Mouse (Mus musculus) T-helper 2 cell (primary cell): Measurements from ENCODE around the gene Hist1h2bj.

Source experiments
- in situ Hi-C: fragments of 300-600 bp; cut with MboI, MseI; formaldehyde crosslinking; loops from one replicate; pipeline ENCODE4 v1.15.1; 2025; ENCODE audit warnings: high pct_unique_total_duplicates

Hist1h2bj gene

DNA sequence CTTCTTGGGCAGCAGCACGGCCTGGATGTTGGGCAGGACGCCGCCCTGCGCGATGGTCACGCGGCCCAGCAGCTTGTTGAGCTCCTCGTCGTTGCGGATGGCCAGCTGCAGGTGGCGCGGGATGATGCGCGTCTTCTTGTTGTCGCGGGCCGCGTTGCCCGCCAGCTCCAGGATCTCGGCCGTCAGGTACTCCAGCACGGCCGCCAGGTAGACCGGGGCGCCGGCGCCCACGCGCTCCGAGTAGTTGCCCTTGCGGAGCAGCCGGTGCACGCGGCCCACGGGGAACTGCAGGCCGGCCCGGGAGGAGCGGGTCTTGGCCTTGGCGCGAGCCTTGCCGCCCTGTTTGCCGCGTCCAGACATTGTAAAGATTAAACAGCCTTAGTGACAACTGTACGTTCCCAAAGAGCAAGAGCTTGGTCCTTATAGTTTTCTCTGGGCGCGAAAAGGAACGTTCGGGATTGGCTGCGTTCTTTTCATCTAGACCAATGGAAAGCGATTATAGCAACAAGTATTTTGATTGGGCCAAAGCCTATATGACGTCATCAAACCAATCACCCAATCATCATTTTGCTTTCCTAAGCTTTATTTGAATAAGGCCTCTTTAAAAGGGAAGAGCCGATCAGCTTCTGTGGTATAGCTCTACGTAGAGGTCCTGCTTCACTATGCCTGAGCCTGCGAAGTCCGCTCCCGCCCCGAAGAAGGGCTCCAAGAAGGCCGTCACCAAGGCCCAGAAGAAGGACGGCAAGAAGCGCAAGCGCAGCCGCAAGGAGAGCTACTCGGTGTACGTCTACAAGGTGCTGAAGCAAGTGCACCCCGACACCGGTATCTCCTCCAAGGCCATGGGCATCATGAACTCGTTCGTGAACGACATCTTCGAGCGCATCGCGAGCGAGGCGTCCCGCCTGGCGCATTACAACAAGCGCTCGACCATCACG, at the start of gene Hist1h2bj, which contains the start of gene Hist1h2ag:
Hist1h2bj (plus strand) TSS at position 647 of the 935 bp plus-strand sequence.
Hist1h2ag (minus strand) TSS at position 377 of the 935 bp plus-strand sequence.
- in situ Hi-C loops: loop anchor here (10.0 kb wide), 2 partner anchors 1492 to 1722 kb away; partner anchors contain the start of genes Hist1h1a, Hist1h2af, Hist1h3a and Hist1h3g

DNA sequence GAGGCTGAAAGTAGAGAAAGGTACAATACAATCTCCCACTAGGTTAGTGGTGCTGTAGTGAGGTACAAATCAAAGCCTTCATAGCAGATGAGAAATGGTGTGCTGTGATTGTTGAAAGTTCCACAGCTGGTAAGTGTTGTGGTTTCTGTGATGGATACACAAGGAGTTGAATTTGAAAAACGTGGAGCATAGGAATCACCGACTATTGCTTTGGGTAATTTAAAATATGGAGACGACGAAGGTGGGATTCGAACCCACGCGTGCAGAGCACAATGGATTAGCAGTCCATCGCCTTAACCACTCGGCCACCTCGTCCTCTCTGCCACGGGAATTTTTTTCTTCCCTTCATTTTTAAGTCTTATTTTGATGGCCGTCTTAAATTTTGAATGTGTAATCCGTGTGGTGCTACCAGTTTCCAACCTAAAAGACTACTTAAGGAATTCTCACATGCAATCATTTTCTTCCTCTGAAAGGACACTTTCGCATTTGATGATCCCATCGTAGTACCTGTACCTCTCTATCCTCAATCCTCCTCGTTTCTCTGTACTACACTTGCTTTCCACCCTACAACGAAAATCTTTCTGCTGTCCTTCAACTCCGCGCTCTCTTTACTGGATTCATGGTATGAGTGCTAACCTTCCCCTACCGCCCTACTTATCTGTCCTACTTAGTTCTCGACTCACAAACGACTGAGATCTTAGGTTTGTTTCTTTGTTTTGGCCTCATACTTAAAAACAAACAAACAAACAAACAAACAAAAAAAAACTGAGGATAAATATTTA, 48.9 kb upstream of the Hist1h2bj start:
- in situ Hi-C loops: no loop called here

DNA sequence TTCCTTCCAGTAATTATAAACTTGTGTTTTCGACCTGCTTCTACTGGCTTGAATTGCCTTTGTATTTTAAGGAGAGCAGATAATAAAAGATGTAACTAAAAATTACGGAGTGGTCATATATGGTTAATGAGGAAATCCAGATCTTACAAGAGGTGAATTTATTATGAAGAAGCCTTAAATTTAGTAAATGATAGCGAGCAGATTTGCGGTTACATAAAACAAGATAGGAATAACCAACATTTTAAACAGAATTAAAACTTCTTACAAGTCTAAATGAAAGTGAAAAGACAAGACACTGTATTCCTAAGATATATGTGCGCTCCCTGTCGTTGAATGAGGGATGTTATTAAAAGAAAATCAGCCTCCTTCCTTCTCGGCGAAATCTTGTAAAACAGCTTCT, 48.1 kb upstream of the Hist1h2bj start:
- in situ Hi-C loops: no loop called here

DNA sequence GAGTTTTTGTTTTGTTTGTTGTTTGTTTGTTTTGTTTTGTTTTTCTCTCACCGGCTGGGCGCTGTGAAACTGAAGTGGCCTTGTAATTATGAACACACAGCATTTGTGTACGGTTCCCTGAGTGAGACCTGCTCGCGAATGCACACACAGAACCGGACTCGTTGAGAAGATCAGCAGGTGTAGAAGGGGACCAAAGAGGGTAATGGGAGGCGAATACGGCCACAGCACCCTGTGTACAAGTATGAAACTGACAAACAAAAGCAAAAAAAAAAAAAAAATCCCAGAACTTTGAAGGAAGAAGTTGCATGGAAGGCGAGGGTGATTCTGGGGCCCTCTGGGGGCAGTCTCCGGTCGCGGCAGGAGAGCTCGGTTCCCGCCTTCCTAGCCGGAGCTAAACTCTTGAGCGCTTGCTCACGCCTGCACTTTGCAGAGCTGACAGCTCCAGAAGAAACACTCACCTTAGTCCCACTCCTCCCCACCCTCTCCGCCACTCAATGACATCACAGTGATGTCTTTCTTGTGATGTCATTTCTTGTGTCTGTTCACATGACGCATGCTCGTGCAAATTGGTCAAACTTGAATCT, 47.6 kb upstream of the Hist1h2bj start:
- in situ Hi-C loops: no loop called here

DNA sequence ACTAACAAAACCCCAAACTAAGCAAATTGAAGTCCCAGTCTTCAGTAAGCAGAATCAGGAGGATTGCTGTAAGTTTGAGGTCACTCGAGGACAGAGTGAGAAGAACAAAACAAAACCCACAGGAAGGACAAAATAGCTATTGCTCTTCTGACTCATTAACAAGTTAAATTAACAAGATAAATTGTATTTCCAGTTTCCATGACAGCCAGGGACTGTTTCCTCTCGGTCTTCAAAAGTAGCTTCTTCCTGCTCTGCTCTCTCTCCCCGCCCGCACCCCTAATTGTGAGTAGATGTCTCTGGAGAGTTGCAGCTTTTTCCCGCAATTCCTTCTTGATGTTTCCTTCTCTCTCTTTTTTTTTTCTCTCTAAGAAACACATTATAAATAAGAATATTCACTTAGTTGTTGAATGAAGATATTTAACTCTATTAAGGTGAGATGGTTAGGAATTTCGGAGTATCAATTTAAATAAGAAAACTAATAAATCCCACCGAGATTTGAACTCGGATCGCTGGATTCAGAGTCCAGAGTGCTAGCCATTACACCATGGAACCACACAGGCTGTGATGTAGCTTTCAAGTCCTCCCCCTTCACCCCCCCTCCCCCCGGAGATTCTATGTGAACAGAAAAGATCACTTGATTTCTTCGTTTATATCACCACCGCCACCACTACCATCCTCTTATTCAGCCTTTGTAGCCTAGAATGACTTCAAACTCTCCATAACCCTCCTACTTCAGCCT, 46.7 kb upstream of the Hist1h2bj start:
- in situ Hi-C loops: no loop called here

DNA sequence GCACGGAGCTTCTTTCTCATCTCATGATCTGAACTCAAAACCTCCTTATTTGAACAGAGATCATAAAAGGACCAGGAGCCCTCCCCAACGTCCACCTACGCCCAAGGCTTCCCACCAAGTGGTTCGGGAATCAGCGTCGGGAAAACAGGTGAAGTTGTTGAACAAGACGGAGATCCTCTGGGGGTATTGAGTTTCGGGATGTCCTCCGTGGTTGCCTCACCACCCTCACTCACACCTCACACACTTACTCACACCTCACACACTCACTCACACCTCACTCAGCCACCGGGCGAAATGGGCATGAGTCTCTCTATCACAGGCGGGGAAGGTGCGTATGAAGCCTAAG, 46.2 kb upstream of the Hist1h2bj start:
- in situ Hi-C loops: no loop called here

DNA sequence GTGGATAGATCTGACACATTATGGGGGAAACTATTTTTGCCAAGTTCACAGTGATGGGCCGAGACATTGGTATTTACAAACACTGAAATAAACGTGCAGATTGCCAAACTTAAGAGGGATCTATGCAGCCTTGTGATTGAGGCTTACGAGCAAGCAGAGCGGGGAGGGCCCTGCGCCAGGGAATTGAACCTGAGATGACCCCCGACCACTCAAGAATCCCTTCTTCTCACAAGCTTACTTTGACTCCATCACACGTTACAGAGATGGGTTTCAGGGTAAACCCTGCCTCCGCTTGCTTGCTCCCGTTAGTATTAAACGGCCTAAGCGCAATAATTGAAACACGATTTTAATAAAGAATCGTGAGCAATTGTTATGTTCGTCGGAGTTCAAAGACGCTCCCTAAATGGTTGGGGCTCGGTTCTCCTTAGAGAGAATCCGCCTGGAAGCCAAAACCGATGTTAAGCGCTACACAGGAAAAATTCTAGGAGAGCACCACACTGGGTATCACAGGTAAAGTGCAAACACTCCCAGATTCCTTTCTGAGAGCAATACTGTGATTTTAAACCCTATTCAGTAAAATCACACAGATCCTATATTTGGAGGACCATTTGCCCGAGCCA, 45.7 kb upstream of the Hist1h2bj start:
- in situ Hi-C loops: no loop called here

DNA sequence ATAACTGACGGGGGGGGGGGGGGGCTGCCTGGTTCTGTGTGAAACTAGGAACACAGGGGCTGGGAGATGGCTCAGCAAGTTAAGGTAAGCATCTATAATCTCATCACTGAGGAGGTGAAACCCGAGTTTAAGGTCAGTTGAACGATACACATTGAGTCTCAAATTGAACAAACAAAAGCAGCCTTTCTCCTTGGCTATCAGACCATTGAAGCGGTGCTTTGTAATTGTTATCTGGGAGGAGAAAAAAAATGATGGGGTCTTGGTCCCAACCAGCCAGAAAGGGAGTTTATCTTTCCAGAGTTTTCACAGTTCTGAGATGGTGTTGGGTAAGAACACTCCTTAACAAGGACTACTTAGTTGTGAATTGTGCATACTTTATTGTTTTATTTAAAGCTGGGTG, 45.2 kb upstream of the Hist1h2bj start:
- in situ Hi-C loops: no loop called here

DNA sequence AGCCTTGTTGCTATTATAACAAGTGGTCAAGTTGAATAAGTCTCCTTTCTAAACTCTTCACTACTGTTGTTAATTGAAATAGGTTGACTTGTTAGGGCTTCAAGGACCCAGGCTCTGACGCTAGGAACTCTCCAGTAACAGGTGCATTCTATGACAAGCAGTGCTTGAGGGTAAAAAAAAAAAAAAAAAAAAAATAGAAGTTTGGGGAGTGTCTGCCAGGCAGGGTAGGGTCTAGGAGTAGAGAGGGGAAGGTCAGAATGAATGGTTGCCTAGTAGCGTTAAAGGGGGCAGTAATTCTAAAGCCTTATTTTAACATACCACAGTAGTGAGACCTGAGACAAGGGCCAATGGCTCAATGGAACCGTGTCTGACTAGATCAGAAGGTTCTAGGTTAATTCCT, 44.6 kb upstream of the Hist1h2bj start:
- in situ Hi-C loops: no loop called here

DNA sequence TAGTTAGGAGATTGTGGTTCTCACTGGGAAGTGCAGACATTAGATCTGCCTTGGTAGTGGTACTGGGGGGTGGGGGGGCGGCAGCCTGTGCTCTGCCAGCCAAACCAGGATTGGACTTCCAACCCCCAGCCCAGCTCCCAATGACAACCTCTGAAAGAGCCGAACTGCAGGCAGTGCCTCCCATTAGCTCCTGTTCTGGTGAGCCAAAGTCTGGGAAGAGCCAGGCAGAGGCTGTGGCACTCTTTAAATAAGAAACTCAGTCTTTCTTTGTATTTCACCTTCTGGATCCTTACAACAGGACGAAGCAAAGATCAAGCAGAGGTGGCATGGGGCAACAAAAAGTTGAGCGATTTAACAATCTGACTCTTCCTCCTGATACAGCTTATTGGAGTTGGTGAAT, 43.9 kb upstream of the Hist1h2bj start:
- in situ Hi-C loops: no loop called here

DNA sequence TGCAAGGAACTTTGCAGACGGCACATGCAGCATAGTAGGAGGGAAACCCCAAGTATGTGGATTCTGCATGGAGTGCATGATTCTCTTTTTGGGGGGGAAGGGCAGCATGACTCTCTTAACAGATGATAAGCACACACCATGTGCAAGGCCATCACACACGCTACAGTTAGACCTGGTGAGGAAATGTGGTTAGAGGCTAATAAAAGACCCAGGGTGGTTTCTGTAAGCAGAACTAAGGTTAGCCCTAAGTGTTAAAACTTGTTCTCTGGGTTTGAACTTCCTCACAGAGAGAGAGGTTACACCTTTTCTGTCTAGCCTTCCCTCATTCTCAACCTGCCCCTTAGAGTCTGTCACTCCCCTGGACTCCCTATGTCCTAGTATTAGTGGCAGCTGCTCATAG, 41.7 kb upstream of the Hist1h2bj start:
- in situ Hi-C loops: no loop called here

DNA sequence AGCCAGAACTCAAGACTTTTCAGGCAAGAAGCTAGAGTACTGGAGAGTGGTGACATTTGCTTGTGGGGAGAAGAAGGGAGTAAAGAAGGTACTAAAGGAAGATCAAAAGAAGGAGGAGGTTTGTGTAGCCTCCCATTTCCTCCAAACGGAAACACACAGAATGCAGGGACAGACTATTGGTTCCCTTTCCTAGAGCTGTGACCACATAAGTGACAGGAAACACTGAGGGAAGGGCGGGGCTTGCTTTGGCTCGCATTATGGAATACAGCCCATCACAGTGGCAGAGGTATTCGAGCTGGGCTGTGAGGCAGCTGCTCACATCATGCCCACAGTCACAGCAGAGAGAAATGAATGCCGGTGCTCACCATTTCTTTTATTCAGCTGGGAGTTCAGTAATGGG, 41.2 kb upstream of the Hist1h2bj start:
- in situ Hi-C loops: no loop called here

DNA sequence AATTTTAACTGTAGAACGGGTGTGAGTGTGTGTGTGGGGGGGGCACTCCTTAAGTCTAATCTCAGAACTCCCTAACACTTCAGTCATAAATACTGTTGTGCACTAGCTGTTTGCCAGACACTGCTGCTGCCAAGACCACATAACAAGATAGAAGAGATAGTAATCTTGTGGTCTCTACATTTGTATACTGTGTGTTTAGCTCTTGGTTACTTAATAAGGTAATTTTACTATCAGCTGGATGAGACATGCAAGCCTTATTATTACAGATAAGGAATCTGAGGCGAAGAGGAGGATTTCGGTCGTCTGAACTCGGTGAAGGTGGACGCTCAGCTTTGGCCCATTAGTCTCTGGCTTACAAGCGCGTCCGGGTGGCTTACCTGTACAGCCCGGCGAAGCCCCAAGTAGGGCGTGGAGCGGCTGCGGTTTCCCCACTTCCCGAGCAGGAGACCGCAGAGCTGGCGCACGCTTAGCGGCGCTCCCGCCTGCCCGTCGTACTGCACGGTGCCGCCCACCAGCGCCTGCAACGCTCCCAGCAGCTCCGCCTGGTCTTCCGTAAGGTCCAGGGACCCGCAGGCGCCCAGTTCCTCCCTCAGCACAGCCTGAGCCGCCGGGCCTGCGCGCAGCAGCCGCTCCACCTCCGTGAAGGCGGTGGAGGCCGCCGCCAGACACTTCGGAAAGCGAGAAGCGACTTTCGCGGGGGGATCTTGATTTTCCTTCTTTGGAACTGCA, 37.2 kb upstream of the Hist1h2bj start:
- in situ Hi-C loops: no loop called here

DNA sequence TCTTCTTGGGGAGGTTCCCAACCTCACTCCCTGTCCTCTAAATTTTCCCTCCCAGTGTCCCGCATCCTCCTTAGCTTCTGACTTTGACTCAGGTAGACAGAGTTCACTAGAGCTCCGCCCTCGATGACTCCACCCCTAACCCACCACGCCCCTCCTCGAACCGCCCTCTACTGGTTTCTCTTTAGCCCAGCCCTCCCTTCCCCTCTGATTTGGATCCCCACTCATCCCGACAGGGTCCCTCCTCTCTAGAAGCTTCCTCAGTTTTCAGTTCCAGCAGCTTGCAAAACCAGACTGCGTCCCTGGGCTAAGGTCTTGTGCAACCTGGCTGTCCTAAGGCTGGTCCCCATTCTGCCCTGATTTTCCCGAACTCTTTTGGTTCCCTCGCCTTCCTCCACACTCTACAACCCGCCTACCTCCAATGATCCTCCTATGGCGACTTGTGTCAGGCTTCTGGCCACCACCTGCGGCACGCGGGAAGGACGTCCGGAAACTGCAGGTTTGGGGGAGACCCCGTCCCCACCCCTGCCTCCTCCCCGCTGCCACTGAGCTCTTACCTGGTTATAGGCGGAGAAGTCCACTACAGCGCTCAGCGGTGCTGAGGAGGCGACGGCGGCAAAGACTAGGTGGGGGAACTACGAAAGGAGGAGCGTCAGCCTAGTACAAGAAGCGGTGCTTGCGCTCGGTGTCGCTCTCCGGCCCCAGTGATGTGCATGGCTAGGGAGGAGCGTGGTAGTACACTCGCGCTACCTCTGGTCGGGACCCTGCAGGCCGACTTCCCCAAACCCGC, 36.5 kb upstream of the Hist1h2bj start:
- in situ Hi-C loops: no loop called here

DNA sequence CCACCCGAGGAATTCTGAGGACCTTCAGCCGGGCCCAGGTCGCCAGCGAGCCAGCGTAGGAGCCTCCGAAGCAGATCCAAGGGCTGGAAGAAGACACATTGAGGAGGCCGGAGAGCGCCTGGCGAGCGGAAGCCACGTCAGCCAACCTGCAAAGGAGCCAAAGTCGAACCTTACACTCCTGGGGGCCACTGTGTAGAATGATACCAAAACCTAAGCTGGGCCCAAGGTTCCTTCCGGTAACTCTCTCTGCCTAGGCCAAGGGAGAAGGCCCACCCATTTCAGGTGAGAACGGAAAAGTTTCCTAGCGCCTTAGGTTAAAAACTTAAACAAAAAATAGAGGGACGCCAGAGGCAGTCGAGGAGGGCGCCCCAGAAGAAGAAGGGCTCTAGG, 35.9 kb upstream of the Hist1h2bj start:
- in situ Hi-C loops: no loop called here

DNA sequence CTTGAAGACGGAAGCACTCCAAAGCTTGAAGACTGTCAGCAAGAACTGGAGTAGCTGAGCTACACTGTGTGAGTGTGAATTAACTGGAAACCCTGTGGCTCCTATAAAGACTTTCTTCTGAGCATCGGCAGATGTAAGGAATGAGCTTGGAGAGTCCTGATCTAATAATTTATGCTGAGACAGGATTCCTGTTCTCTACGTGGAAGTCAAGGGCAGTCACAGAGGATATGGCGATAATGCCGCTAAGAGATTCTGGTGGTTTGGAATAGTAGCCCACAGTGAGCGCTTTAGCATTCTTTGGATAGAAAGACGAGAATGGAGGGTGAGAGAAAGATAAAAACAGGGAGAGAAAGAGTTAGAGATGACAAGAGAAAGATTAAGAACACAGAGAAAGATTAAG, 35.1 kb upstream of the Hist1h2bj start:
- in situ Hi-C loops: no loop called here

DNA sequence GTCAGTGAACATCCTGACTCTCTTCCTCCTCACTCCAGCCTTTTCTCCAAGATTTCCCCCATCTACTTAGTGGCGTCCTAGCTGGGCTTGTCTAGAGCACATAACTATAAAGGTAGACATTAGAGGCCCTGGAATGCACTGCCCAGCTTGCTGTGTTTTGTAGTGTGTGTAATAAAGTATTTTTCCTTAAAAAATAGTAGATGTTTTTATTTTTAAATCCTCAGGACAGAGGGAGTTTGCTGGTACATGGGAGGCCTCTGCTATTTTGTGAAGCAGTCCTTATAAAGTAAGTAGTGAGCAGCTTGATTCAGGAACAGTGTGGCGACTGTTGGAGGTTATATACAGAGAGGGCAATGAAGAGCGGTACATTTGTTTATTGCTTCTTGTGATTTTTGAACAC, 34.3 kb upstream of the Hist1h2bj start:
- in situ Hi-C loops: no loop called here

DNA sequence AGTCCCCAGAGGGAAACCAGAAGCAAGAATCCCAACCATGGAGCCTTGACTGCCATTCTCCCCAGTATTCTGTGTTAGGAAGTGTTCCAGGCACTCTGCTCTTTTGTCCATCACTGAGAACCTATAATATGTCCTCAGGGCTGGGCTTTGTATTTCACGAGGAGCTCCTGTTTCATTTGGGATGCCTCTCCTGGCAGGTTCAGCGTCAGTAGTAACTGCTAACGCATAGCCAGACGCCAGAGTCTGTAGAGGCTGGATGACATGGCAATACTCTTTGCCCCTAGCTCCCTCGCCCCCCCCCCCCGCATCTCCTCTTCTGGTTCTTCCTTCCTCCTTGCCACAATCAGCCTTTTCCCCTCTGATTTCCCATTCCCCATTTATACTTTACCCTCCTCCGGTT, 33.4 kb upstream of the Hist1h2bj start, which contains the start of gene Prss16:
Prss16 (minus strand) TSS at position 101 of the 400 bp plus-strand sequence.
- in situ Hi-C loops: no loop called here

DNA sequence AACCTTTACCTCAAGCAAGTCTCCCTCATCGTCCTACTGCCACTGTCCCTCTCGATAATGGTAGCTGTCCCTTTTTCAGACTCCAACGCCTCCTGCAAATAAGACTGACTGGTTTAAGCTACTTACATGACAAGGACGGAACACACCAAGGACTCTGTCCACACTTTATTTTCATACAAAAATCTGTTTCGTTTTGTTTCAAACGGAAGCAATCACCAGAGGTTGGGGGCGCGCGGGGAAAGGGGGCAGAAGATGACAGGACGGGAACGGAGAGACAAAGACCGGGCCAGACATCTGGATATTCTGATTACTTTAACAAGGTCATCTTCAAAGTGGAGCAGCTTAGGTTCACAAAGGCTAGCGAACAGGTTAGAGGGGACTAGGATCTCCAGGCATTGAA, 29.3 kb upstream of the Hist1h2bj start:
- in situ Hi-C loops: no loop called here
